Mouse (Mus musculus) MEL (cell line): ENCODE data around the gene Txndc12. TPM values are rescaled to one million over a fixed set of nuclear protein-coding genes. Genes with fewer than 3 reads are reported as not detected.

Source experiments
- DNase-seq: peaks from one replicate; pipeline ENCODE4 v3.0.0; 2011; ENCODE audit warnings: low read depth, low spot score
- H3K27ac ChIP-seq: 2 replicates; pipeline ENCODE4 v1.5.1; 2012; ENCODE audit warnings: low read depth, mild to moderate bottlenecking, control low read depth, low read length, moderate library complexity; ENCODE audit not compliant: control insufficient read depth
- H3K27me3 ChIP-seq, 2 experiments: fragments of 150-350 bp in 1 of 2; sonication (generic) in 1 of 2; 2 replicates each; pipeline ENCODE4 v1.6.1; 2012; ENCODE audit warnings: low read length in 2 of 2, mild to moderate bottlenecking in 2 of 2, improper control_type of control experiment in 1 of 2, moderate library complexity in 1 of 2; ENCODE audit not compliant: insufficient read depth in 2 of 2, control insufficient read depth in 1 of 2
- H3K36me3 ChIP-seq, 2 experiments: 2 replicates each; pipeline ENCODE4 v1.6.1; 2012 to 2014; ENCODE audit warnings: low read length in 2 of 2, improper control_type of control experiment in 1 of 2, inconsistent platforms in 1 of 2, mild to moderate bottlenecking in 1 of 2; ENCODE audit not compliant: insufficient read depth in 2 of 2, control insufficient read depth in 1 of 2
- H3K4me1 ChIP-seq, 2 experiments: fragments of 150-350 bp in 1 of 2; sonication (generic) in 1 of 2; 2 replicates each; pipeline ENCODE4 v1.6.1; 2012; ENCODE audit warnings: low read length in 2 of 2, improper control_type of control experiment in 1 of 2, mild to moderate bottlenecking in 1 of 2; ENCODE audit not compliant: insufficient read depth in 2 of 2, control insufficient read depth in 1 of 2
- H3K4me3 ChIP-seq, 2 experiments: fragments of 150-350 bp in 1 of 2; sonication (generic) in 1 of 2; 2 replicates each; pipeline ENCODE4 v1.5.1; 2012; ENCODE audit warnings: low read depth in 2 of 2, low read length in 2 of 2, mild to moderate bottlenecking in 2 of 2, moderate library complexity in 2 of 2, control low read depth in 1 of 2, improper control_type of control experiment in 1 of 2; ENCODE audit not compliant: control insufficient read depth in 1 of 2, insufficient read depth in 1 of 2
- H3K79me2 ChIP-seq: 2 replicates; pipeline ENCODE4 v1.6.1; 2012; ENCODE audit warnings: mild to moderate bottlenecking, low read length, moderate library complexity; ENCODE audit not compliant: control insufficient read depth, poor library complexity, insufficient read depth
- H3K9ac ChIP-seq: 2 replicates; pipeline ENCODE4 v1.6.1; 2012; ENCODE audit warnings: low read depth, mild to moderate bottlenecking, control low read depth, low read length, moderate library complexity; ENCODE audit not compliant: control insufficient read depth, poor library complexity, severe bottlenecking
- H3K9me3 ChIP-seq: fragments of 150-350 bp; sonication (generic); replicated peaks from 2 replicates; pipeline ENCODE4 v1.6.1; 2012; ENCODE audit warnings: mild to moderate bottlenecking, low read length, improper control_type of control experiment, moderate library complexity; ENCODE audit not compliant: insufficient read depth
- BHLHE40 ChIP-seq: IDR thresholded peaks from 2 replicates; pipeline ENCODE4 v1.6.1; 2012; ENCODE audit warnings: low read depth, mild to moderate bottlenecking, inconsistent platforms, low read length, improper control_type of control experiment, borderline replicate concordance
- CHD1 ChIP-seq: IDR thresholded peaks from 2 replicates; pipeline ENCODE4 v1.6.1; 2012; ENCODE audit warnings: low read depth, mild to moderate bottlenecking, inconsistent platforms, low read length, improper control_type of control experiment
- CTCF ChIP-seq, 3 experiments: IDR thresholded peaks in 2 of 3; conservative IDR thresholded peaks in 1 of 3; 2 replicates each; pipeline ENCODE4 v1.5.1; 2011 to 2012; ENCODE audit warnings: low read length in 3 of 3, low read depth in 2 of 3, mild to moderate bottlenecking in 2 of 3, improper control_type of control experiment in 1 of 3, inconsistent platforms in 1 of 3, mixed read lengths in 1 of 3, moderate library complexity in 1 of 3; ENCODE audit not compliant: control insufficient read depth in 1 of 3, insufficient read depth in 1 of 3, poor library complexity in 1 of 3, severe bottlenecking in 1 of 3
- ETS1 ChIP-seq: IDR thresholded peaks from 2 replicates; pipeline ENCODE4 v1.6.1; 2012; ENCODE audit warnings: low read depth, mild to moderate bottlenecking, inconsistent platforms, low read length, improper control_type of control experiment, moderate library complexity
- HCFC1 ChIP-seq: IDR thresholded peaks from 2 replicates; pipeline ENCODE4 v1.6.1; 2012; ENCODE audit warnings: low read depth, mild to moderate bottlenecking, inconsistent platforms, low read length, improper control_type of control experiment, moderate library complexity
- MXI1 ChIP-seq: IDR thresholded peaks from 2 replicates; pipeline ENCODE4 v1.6.1; 2011; ENCODE audit warnings: mild to moderate bottlenecking, low read depth, low read length, improper control_type of control experiment
- MYB ChIP-seq: IDR thresholded peaks from 2 replicates; pipeline ENCODE4 v1.6.1; 2011; ENCODE audit warnings: mild to moderate bottlenecking, low read depth, low read length, improper control_type of control experiment
- POLR2AphosphoS2 ChIP-seq: IDR thresholded peaks from 2 replicates; pipeline ENCODE4 v1.6.1; 2011; ENCODE audit warnings: low read length, improper control_type of control experiment
- SMC3 ChIP-seq: IDR thresholded peaks from 2 replicates; pipeline ENCODE4 v1.6.1; 2011; ENCODE audit warnings: low read depth, low read length, improper control_type of control experiment
- USF1 ChIP-seq: IDR thresholded peaks from 2 replicates; pipeline ENCODE4 v1.6.1; 2014; ENCODE audit warnings: low read depth, mild to moderate bottlenecking, inconsistent platforms, low read length, improper control_type of control experiment, moderate library complexity
- ZMIZ1 ChIP-seq: IDR thresholded peaks from 2 replicates; pipeline ENCODE4 v1.6.1; 2012; ENCODE audit warnings: low read depth, mild to moderate bottlenecking, inconsistent platforms, low read length, improper control_type of control experiment, moderate library complexity
- polyA plus RNA-seq, 2 experiments: library from polyadenylated mRNA; stranded (reverse) in 1 of 2; unstranded in 1 of 2; fragments of >175 nt in 1 of 2; fragments of >200 nt in 1 of 2; gene quantifications; 2 replicates each; pipeline versions ENCODE4 v1.2.1 to v1.2.4; 2012; ENCODE audit warnings: low replicate concordance in 2 of 2, low read depth in 1 of 2; ENCODE audit not compliant: insufficient read length in 2 of 2, insufficient read depth in 1 of 2, missing spikeins in 1 of 2
- total RNA-seq: library from RNA; depleted of rRNA; stranded (reverse); fragments of 300-350 nt; gene quantifications from 2 replicates; pipeline ENCODE4 v1.2.3, GENCODE M21; 2012

The Txndc12 gene
- total and polyA plus RNA-seq, 3 experiments: 14.9 to 145 (median 47.4) TPM

GRCm38 (mm10) chr4:108904790-108905189 is 70.4 kb downstream of the Txndc12 start:
- H3K27me3 ChIP-seq: peaks cover 13 to 14% of the 10 kb centered on the region in 2 experiments
- H3K9me3 ChIP-seq: no peaks in the 10 kb centered on the region
- no peaks in the 10 kb centered on the region for H3K36me3 ChIP-seq
- no peak overlapping the region for H3K9ac ChIP-seq
- H3K79me2 ChIP-seq: no peaks in the 10 kb centered on the region
- H3K4me1 ChIP-seq: no peaks in the 10 kb centered on the region
- H3K27ac ChIP-seq: no peak overlapping the region
- no peak for TF ChIP-seq POLR2AphosphoS2
- TF ChIP-seq USF1: peak; percentile 47; the same call in 1 of the 2 replicates
- TF ChIP-seq, all 39 proteins: peak for 1
- no peak overlapping the region for H3K4me3 ChIP-seq
- DNase-seq: no peak

DNA sequence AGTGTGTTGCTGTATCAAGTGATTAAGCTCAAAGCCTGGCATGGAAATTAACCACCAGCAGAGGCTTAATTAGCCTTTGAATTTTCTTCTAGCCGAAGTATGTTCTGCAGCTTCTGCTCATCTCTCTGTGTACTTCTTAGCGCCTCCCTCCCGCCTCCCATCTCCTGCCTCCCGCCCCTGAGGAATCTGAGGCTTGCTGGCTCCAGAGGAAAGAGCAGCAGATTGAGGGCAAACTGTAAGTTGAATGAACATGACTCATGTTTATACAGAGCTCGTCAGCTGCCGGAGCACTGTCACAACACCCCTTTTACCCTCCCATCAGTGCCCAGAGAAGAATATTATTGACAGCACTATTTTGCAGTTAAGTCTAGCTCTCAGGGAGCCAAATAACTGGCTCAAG is 71.5 kb downstream of the Txndc12 start:
- Histone ChIP-seq H3K4me1 (no peaks in the 10 kb centered on the region), H3K79me2 (no peaks in the 10 kb centered on the region), H3K27ac (no peak overlapping the region), H3K27me3 (peaks cover 14 to 16% of the 10 kb centered on the region in 2 experiments), H3K36me3 (no peaks in the 10 kb centered on the region), H3K9ac (no peak overlapping the region), H3K9me3 (no peaks in the 10 kb centered on the region), H3K4me3 (no peak overlapping the region)
- TF ChIP-seq SMC3 (no peak), ZMIZ1 (no peak)
- no peak for DNase-seq

GRCm38 (mm10) chr4:108907475-108907874 is 73.1 kb downstream of the Txndc12 start:
- H3K79me2 ChIP-seq: no peaks in the 10 kb centered on the region
- H3K9ac ChIP-seq: no peak overlapping the region
- H3K4me1 ChIP-seq: no peaks in the 10 kb centered on the region
- TF ChIP-seq ETS1 (no peak), POLR2AphosphoS2 (no peak), BHLHE40 (no peak), MXI1 (no peak), CHD1 (no peak), CTCF (IDR thresholded peaks at IDR 0.05 in 2 of 3, conservative IDR thresholded peaks at IDR 0.05 in 1 of 3; ENCODE audit: control insufficient read depth in 1 of 3, insufficient read depth in 1 of 3, low read depth in 2 of 3, low read length in 3 of 3, poor library complexity in 1 of 3, severe bottlenecking in 1 of 3) (no peak), HCFC1 (no peak), MYB (no peak)
- H3K27ac ChIP-seq: no peak overlapping the region
- H3K27me3 ChIP-seq: peaks cover 14 to 17% of the 10 kb centered on the region in 2 experiments
- H3K4me3 ChIP-seq: no peak overlapping the region
- H3K9me3 ChIP-seq: no peaks in the 10 kb centered on the region
- H3K36me3 ChIP-seq: no peaks in the 10 kb centered on the region
- DNase-seq: no peak
